Mouse (Mus musculus): ENCODE data around the gene Gm20538. TPM values are rescaled to one million over a fixed set of nuclear protein-coding genes. Genes with fewer than 3 reads are reported as not detected.

Gm20538 gene
- polyA plus RNA-seq, 2 experiments from 2014 or later = not detected

Other genes with a start within 250 kb of the Gm20538 start
- under 1 TPM; 0.42 to 0.59 TPM for gene Scd4, start 219.7 kb downstream of the Gm20538 start, polyA plus RNA-seq (2017; shearing (Covaris generic))
- 1 to 10 TPM in 1 of 2 experiments, not detected in 1; 3.2 TPM for gene Scd1, start 145.0 kb downstream of the Gm20538 start, polyA plus RNA-seq (2017; shearing (Covaris generic))
- gene Wnt8b, start 59.4 kb downstream of the Gm20538 start, polyA plus RNA-seq (2017; shearing (Covaris generic)) = not detected
- 1 to 10 TPM; 1.1 to 5.7 TPM for gene Sec31b, start 7.0 kb downstream of the Gm20538 start, polyA plus RNA-seq (2017; shearing (Covaris generic))
- 100 to 1,000 TPM; 240 to 266 TPM for gene Ndufb8, start 2.6 kb upstream of the Gm20538 start, polyA plus RNA-seq (2017; shearing (Covaris generic))
- gene Hif1an, start 10.0 kb upstream of the Gm20538 start, polyA plus RNA-seq (2017; shearing (Covaris generic)) = 10 to 100 TPM; 16.5 to 26.2 TPM
- under 1 TPM in 1 of 2 experiments, not detected in 1; 0.13 TPM for gene Pax2, start 203.2 kb upstream of the Gm20538 start, polyA plus RNA-seq (2017; shearing (Covaris generic))